Mouse (Mus musculus) megakaryocyte, adult 5-6 weeks (primary cell): Measurements from ENCODE around the gene Iqcf5. TPM values are rescaled to one million over a fixed set of nuclear protein-coding genes. Genes with fewer than 3 reads are reported as not detected.

ENCODE experiments used
- total RNA-seq, 2 experiments: library from RNA; stranded (forward) in 1 of 2; stranded (reverse) in 1 of 2; fragments of 153-499, 151-499 nt in 1 of 2; fragments of 221-1000, 200-1000 nt in 1 of 2; gene quantifications; 2 replicates each; pipeline versions ENCODE4 v1.2.3 to v1.2.4; 2015 to 2017

The Iqcf5 gene
- total RNA-seq, 2 experiments from 2014 or later: not detected

Other genes with a start within 250 kb of the Iqcf5 start
- 26.7 and 37.1 TPM in 2 replicates for gene Poc1a, start 233.5 kb upstream of the Iqcf5 start, total RNA-seq (2015)
- 15.7 and 23.1 TPM in 2 replicates for gene Poc1a, start 233.5 kb upstream of the Iqcf5 start, total RNA-seq (2017)
- gene Dusp7, start 145.9 kb upstream of the Iqcf5 start, total RNA-seq (2015): 71.0 and 83.1 TPM in 2 replicates
- 28.1 and 35.0 TPM in 2 replicates for gene Dusp7, start 145.9 kb upstream of the Iqcf5 start, total RNA-seq (2017)
- 1,974 and 2,078 TPM in 2 replicates for gene Rpl29, start 85.1 kb upstream of the Iqcf5 start, total RNA-seq (2015)
- 1,150 and 1,200 TPM in 2 replicates for gene Rpl29, start 85.1 kb upstream of the Iqcf5 start, total RNA-seq (2017)
- gene Acy1, start 76.3 kb upstream of the Iqcf5 start, total RNA-seq (2015): 1.4 and 4.8 TPM in 2 replicates
- gene Acy1, start 76.3 kb upstream of the Iqcf5 start, total RNA-seq (2017): 3.5 and 4.8 TPM in 2 replicates
- gene Abhd14b, start 67.1 kb upstream of the Iqcf5 start, total RNA-seq (2015): 7.7 and 8.2 TPM in 2 replicates
- gene Abhd14b, start 67.1 kb upstream of the Iqcf5 start, total RNA-seq (2017): 2.9 and 3.2 TPM in 2 replicates
- 3.2 and 3.9 TPM in 2 replicates for gene Abhd14a, start 66.9 kb upstream of the Iqcf5 start, total RNA-seq (2015)
- gene Abhd14a, start 66.9 kb upstream of the Iqcf5 start, total RNA-seq (2017): 2.2 and 4.2 TPM in 2 replicates
- gene Pcbp4, start 61.3 kb upstream of the Iqcf5 start, total RNA-seq (2015): 1.5 and 2.9 TPM in 2 replicates
- gene Pcbp4, start 61.3 kb upstream of the Iqcf5 start, total RNA-seq (2017): 2.4 and 4.0 TPM in 2 replicates
- not detected in 2 replicates for gene Gpr62, start 48.6 kb upstream of the Iqcf5 start, total RNA-seq (2015)
- gene Gpr62, start 48.6 kb upstream of the Iqcf5 start, total RNA-seq (2017): not detected in 2 replicates
- gene Rrp9, start 38.6 kb upstream of the Iqcf5 start, total RNA-seq (2015): 3.6 and 6.3 TPM in 2 replicates
- 10.0 and 16.0 TPM in 2 replicates for gene Rrp9, start 38.6 kb upstream of the Iqcf5 start, total RNA-seq (2017)
- 14.3 and 19.2 TPM in 2 replicates for gene Parp3, start 37.6 kb upstream of the Iqcf5 start, total RNA-seq (2015)
- gene Parp3, start 37.6 kb upstream of the Iqcf5 start, total RNA-seq (2017): 26.7 and 29.7 TPM in 2 replicates
- gene Iqcf1, start 14.6 kb upstream of the Iqcf5 start, total RNA-seq (2015): not detected in 2 replicates
- not detected in 2 replicates for gene Iqcf1, start 14.6 kb upstream of the Iqcf5 start, total RNA-seq (2017)
- gene Iqcf3, start 47.1 kb downstream of the Iqcf5 start, total RNA-seq (2015): not detected in 2 replicates
- not detected in 2 replicates for gene Iqcf3, start 47.1 kb downstream of the Iqcf5 start, total RNA-seq (2017)
- gene Iqcf4, start 56.4 kb downstream of the Iqcf5 start, total RNA-seq (2015): not detected in 2 replicates
- gene Iqcf4, start 56.4 kb downstream of the Iqcf5 start, total RNA-seq (2017): not detected in 2 replicates
- not detected in 2 replicates for gene Iqcf6, start 112.0 kb downstream of the Iqcf5 start, total RNA-seq (2015)
- not detected in 2 replicates for gene Iqcf6, start 112.0 kb downstream of the Iqcf5 start, total RNA-seq (2017)
- not detected in 2 replicates for gene Grm2, start 141.5 kb downstream of the Iqcf5 start, total RNA-seq (2015)
- not detected in 2 replicates for gene Grm2, start 141.5 kb downstream of the Iqcf5 start, total RNA-seq (2017)
- 9.6 and 14.1 TPM in 2 replicates for gene Tex264, start 171.4 kb downstream of the Iqcf5 start, total RNA-seq (2015)
- 16.3 and 18.3 TPM in 2 replicates for gene Tex264, start 171.4 kb downstream of the Iqcf5 start, total RNA-seq (2017)